Mouse (Mus musculus): ENCODE data around the gene 2210408I21Rik. TPM values are rescaled to one million over a fixed set of nuclear protein-coding genes. Genes with fewer than 3 reads are reported as not detected.

2210408I21Rik gene
- polyA plus RNA-seq, 1 experiment from 2014 or later: 2.8 TPM

DNA sequence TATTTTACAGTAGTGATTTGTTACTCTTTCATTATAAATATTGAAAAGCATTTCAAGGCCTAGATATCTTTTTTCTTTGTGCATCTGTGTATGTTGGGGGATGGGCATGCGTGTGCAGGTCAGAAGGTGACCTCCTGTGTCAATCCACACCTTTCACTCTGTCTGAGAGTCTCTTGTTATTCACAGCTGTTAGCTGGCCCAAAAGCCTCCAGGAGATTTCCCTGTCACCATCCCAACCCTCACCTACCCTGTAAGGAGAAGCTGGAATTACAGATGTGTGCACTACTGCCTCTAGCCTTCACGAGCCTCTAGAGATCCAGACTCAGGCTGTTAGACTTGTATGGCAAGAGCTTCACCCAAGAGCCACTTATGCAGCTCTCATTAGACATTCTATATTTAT, 274.5 kb downstream of the 2210408I21Rik start:
- Histone ChIP-seq H3K9me3 (ENCODE audit: control insufficient read depth) (no peaks in the 10 kb centered on the region), H3K4me2 (replicated peaks; ENCODE audit: low read depth) (no peak overlapping the region), H3K27me3 (replicated peaks; ENCODE audit: control insufficient read depth, insufficient read depth, low read length) (no peaks in the 10 kb centered on the region), H3K4me3 (ENCODE audit: low read depth, low read length) (no peak overlapping the region), H3K36me3 (ENCODE audit: control insufficient read depth, insufficient read depth) (no peaks in the 10 kb centered on the region), H3K9ac (ENCODE audit: low read depth, low read length) (no peak overlapping the region), H3K27ac (ENCODE audit: low read depth, low read length) (no peak overlapping the region), H3K4me1 (replicated peaks; ENCODE audit: control insufficient read depth, insufficient read depth, low read length) (no peaks in the 10 kb centered on the region)
- ATAC-seq: no peak
- WGBS: 56% methylated on average over 2 of the region's 2 CpGs
- TF ChIP-seq CTCF (IDR thresholded peaks at IDR 0.05; ENCODE audit: low read depth): no peak

DNA sequence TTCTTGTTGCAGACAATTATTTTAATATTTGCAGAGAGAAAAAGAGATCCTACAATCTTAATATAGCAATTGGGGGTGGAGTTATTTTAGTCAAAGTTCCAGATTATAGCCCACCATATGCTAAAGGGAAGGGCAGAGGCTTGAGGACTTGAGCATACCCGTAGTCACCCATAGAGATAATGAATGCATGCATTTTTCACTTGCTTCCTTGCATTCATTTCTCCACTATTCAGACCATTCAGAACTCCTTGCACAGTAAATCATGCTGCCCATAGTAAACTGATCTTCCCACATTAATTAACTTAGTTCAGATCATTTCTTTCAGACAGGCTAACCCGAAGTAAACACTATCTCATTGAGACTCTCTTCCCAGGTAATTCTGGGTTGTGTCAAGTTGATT, 277.5 kb downstream of the 2210408I21Rik start:
- Histone ChIP-seq H3K9ac (ENCODE audit: low read depth, low read length) (no peak overlapping the region), H3K4me2 (replicated peaks; ENCODE audit: low read depth) (no peak overlapping the region), H3K27me3 (replicated peaks; ENCODE audit: control insufficient read depth, insufficient read depth, low read length) (no peaks in the 10 kb centered on the region), H3K36me3 (ENCODE audit: control insufficient read depth, insufficient read depth) (no peaks in the 10 kb centered on the region), H3K9me3 (ENCODE audit: control insufficient read depth) (no peaks in the 10 kb centered on the region), H3K4me3 (ENCODE audit: low read depth, low read length) (no peak overlapping the region), H3K27ac (ENCODE audit: low read depth, low read length) (no peak overlapping the region), H3K4me1 (replicated peaks; ENCODE audit: control insufficient read depth, insufficient read depth, low read length) (no peaks in the 10 kb centered on the region)
- TF ChIP-seq CTCF (IDR thresholded peaks at IDR 0.05; ENCODE audit: low read depth): no peak
- WGBS: 78% methylated on average over 2 of the region's 2 CpGs
- no peak for ATAC-seq

DNA sequence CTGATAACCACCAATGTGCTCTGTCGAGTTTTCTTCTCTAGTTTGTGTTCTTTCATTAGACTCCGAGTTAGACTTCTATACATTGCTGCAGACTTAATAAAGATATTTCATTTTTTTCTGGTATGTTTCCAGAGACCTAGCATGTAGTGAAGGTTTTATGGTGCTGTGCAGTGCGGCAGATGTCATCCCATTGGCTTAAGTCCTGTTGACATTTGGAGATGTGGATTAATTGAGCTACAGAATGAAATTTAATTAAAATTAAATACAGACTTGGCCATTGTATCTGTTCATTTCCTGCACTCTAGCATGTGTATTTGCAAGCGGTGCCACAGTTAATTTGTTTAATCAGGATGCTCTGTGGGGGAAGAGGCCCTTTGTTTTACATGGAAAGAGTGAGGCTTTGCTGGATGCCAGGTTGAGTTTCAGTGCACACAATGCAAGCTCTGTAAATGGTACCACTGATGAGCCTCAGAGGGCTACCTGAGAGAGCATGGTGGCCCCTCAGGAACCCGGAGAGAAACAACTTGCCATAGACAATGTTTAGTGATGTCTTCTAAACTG, 314.7 kb downstream of the 2210408I21Rik start:
- 80% methylated on average over 5 of the region's 5 CpGs for WGBS
- no peaks in the 10 kb centered on the region for H3K9me3 ChIP-seq (ENCODE audit: control insufficient read depth)
- no peak for TF ChIP-seq CTCF (IDR thresholded peaks at IDR 0.05; ENCODE audit: low read depth)
- no peak overlapping the region for H3K4me3 ChIP-seq (ENCODE audit: low read depth, low read length)
- no peaks in the 10 kb centered on the region for H3K4me1 ChIP-seq (replicated peaks; ENCODE audit: control insufficient read depth, insufficient read depth, low read length)
- no peak overlapping the region for H3K4me2 ChIP-seq (replicated peaks; ENCODE audit: low read depth)
- ATAC-seq: no peak
- H3K27me3 ChIP-seq (replicated peaks; ENCODE audit: control insufficient read depth, insufficient read depth, low read length): no peaks in the 10 kb centered on the region
- H3K27ac ChIP-seq (ENCODE audit: low read depth, low read length): no peak overlapping the region
- no peaks in the 10 kb centered on the region for H3K36me3 ChIP-seq (ENCODE audit: control insufficient read depth, insufficient read depth)
- H3K9ac ChIP-seq (ENCODE audit: low read depth, low read length): no peak overlapping the region

DNA sequence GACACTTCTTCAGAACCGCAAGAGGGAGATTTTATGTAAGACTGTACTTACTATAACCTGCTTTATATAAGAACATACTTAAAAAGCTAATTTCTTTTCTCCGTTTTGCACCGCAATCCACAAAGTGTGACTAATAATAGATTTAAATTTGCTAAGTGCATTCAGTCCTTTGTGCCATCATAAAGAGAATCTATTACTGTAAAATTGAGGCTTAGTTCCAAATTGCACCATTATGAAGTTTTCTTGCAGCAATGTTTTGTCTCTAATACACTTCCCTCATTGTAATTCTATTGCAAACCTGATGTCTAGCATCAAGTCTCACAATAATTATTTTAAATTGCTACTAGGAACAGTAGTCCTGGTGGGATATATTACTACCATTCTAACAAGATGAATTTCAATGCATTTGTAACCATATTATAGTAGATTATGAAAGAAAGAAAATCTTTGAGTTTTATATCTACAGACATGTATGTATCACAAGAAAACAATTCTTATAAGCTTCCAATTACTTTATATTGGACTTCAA, 334.8 kb downstream of the 2210408I21Rik start:
- Histone ChIP-seq H3K36me3 (ENCODE audit: control insufficient read depth, insufficient read depth) (no peaks in the 10 kb centered on the region), H3K27me3 (replicated peaks; ENCODE audit: control insufficient read depth, insufficient read depth, low read length) (no peaks in the 10 kb centered on the region), H3K9me3 (ENCODE audit: control insufficient read depth) (no peaks in the 10 kb centered on the region), H3K4me3 (ENCODE audit: low read depth, low read length) (no peak overlapping the region), H3K4me2 (replicated peaks; ENCODE audit: low read depth) (no peak overlapping the region), H3K4me1 (replicated peaks; ENCODE audit: control insufficient read depth, insufficient read depth, low read length) (no peaks in the 10 kb centered on the region), H3K9ac (ENCODE audit: low read depth, low read length) (no peak overlapping the region), H3K27ac (ENCODE audit: low read depth, low read length) (no peak overlapping the region)
- ATAC-seq: no peak
- no peak for TF ChIP-seq CTCF (IDR thresholded peaks at IDR 0.05; ENCODE audit: low read depth)
- WGBS: 91% methylated on average over 3 of the region's 3 CpGs

DNA sequence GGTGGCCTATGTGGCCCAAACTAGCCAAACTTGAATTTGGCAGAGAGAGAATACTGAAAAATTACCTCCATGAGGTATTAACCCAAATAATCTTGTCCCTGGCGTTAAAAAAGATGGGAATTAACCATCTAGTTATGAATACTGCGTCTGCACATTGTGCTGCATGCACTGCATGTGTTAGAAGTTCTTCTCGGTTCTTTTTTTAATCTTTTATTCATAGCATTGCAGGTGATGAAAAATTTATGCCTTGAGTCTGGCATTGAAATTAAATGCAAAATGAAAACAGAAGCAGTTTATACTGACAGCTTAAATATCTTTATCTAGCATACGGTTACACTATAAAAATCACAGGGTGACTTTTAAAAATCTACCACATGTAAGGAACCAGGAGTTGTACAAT, 341.1 kb downstream of the 2210408I21Rik start:
- no peak overlapping the region for H3K4me3 ChIP-seq (ENCODE audit: low read depth, low read length)
- no peaks in the 10 kb centered on the region for H3K27me3 ChIP-seq (replicated peaks; ENCODE audit: control insufficient read depth, insufficient read depth, low read length)
- H3K4me2 ChIP-seq (replicated peaks; ENCODE audit: low read depth): no peak overlapping the region
- H3K4me1 ChIP-seq (replicated peaks; ENCODE audit: control insufficient read depth, insufficient read depth, low read length): no peaks in the 10 kb centered on the region
- H3K9me3 ChIP-seq (ENCODE audit: control insufficient read depth): no peaks in the 10 kb centered on the region
- H3K27ac ChIP-seq (ENCODE audit: low read depth, low read length): no peak overlapping the region
- ATAC-seq: no peak
- H3K36me3 ChIP-seq (ENCODE audit: control insufficient read depth, insufficient read depth): no peaks in the 10 kb centered on the region
- H3K9ac ChIP-seq (ENCODE audit: low read depth, low read length): no peak overlapping the region
- WGBS: 88% methylated on average over 4 of the region's 4 CpGs
- TF ChIP-seq CTCF (IDR thresholded peaks at IDR 0.05; ENCODE audit: low read depth): no peak

DNA sequence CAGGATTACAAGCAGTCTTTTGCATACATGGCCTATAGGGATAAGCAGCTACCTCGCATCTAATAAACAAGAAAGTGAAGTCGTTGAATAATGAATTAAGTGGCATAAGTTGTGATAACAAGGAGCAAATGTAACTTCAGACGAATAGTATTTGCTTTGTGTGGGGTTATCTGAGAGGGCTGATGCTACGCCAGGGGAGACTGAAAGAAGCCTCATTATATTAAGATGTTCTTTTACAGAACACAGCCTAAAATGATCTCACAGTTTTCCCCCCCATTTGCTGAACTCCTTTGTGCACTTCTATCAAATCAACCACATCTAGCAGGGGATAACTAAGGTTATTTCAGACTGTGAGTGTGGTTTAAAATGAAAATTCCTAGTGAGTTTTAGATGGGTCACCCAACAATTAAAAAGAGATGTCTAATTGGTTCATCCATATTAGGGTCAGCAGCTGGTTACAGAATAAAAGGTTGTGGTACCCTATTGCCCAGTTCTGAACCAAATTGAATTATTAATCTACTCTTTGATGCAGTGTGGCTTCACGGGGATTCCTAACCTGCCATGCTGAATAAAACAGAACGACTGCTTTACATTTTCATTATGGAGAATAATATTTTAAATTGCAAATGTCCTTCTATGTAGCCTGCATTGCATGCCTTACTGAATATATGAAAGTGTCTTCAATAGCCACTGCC, 343.2 kb downstream of the 2210408I21Rik start:
- no peak for ATAC-seq
- no peaks in the 10 kb centered on the region for H3K36me3 ChIP-seq (ENCODE audit: control insufficient read depth, insufficient read depth)

More for the DNA sequence above, 343.2 kb downstream of the 2210408I21Rik start:
- no peaks in the 10 kb centered on the region for H3K4me1 ChIP-seq (replicated peaks; ENCODE audit: control insufficient read depth, insufficient read depth, low read length)
- no peak overlapping the region for H3K9ac ChIP-seq (ENCODE audit: low read depth, low read length)
- no peak overlapping the region for H3K27ac ChIP-seq (ENCODE audit: low read depth, low read length)
- H3K4me2 ChIP-seq (replicated peaks; ENCODE audit: low read depth): no peak overlapping the region
- no peak overlapping the region for H3K4me3 ChIP-seq (ENCODE audit: low read depth, low read length)
- no peak for TF ChIP-seq CTCF (IDR thresholded peaks at IDR 0.05; ENCODE audit: low read depth)
- H3K9me3 ChIP-seq (ENCODE audit: control insufficient read depth): no peaks in the 10 kb centered on the region
- 58% methylated on average over 6 of the region's 6 CpGs for WGBS
- H3K27me3 ChIP-seq (replicated peaks; ENCODE audit: control insufficient read depth, insufficient read depth, low read length): no peaks in the 10 kb centered on the region
